Mouse (Mus musculus) brain, embryonic 14.5 days (tissue): ENCODE data around the gene Ncf2. TPM values are rescaled to one million over a fixed set of nuclear protein-coding genes. Genes with fewer than 3 reads are reported as not detected.
"Not testable (repeated sequence)": the region's sequence is repeated elsewhere in the genome, so short reads cannot be mapped to it uniquely, and the experiment has no call there.

Experiments
- DNase-seq: peaks from one replicate; pipeline ENCODE4 v3.0.0-alpha.2; 2011; ENCODE audit warnings: low read depth
- CTCF ChIP-seq: fragments of 200-500 bp; IDR thresholded peaks from 2 replicates; pipeline ENCODE4 v1.5.1; 2012; ENCODE audit warnings: inconsistent platforms, mild to moderate bottlenecking, moderate library complexity, borderline replicate concordance; ENCODE audit not compliant: insufficient read depth, insufficient read length; ENCODE audit errors: extremely low read depth
- POLR2A ChIP-seq: fragments of 200-500 bp; IDR thresholded peaks from 2 replicates; pipeline ENCODE4 v1.6.1; 2012; ENCODE audit warnings: mild to moderate bottlenecking, inconsistent platforms, borderline replicate concordance; ENCODE audit not compliant: poor library complexity, insufficient read depth, insufficient read length, severe bottlenecking; ENCODE audit errors: extremely low read depth
- polyA plus RNA-seq: library from polyadenylated mRNA; depleted of rRNA; stranded (reverse); fragments of >200 nt; gene quantifications from 2 replicates; pipeline ENCODE4 v1.2.3, GENCODE M21; 2012; rRNA removed

The Ncf2 gene
- 2.3 and 2.6 TPM in 2 replicates for polyA plus RNA-seq

GRCm38 (mm10) chr1:152799897-152800296 is at the start of gene Ncf2:
TSS of gene Ncf2 (plus strand) at chr1:152800194.
- DNase-seq = peak; percentile 66
- TF ChIP-seq POLR2A = no peak
- TF ChIP-seq CTCF = no peak

- DNase-seq = peak; percentile 74
- TF ChIP-seq CTCF = no peak
Observed at GRCm38 (mm10) chr1:152750312-152750965, 49.6 kb upstream of the Ncf2 start, which contains the start of gene Apobec4. TSS of gene Apobec4 (plus strand) at chr1:152750551.

- no peak for TF ChIP-seq CTCF
- TF ChIP-seq POLR2A = no peak
- DNase-seq = no peak
Observed at GRCm38 (mm10) chr1:152761791-152762190, 38.2 kb upstream of the Ncf2 start.

GRCm38 (mm10) chr1:152766032-152766772 is 33.8 kb upstream of the Ncf2 start, which contains the start of the genes Rgl1 and Arpc5:
TSS of gene Rgl1 (minus strand) at chr1:152766351.
TSS of gene Arpc5 (plus strand) at chr1:152766542.
- TF ChIP-seq POLR2A (peak; percentile 87), CTCF (no peak)
- DNase-seq = peak; percentile 99

GRCm38 (mm10) chr1:152766804-152767748 is 32.9 kb upstream of the Ncf2 start:
- peak; percentile 58 for DNase-seq
- TF ChIP-seq POLR2A (no peak), CTCF (no peak)

- TF ChIP-seq CTCF (peak; percentile 66; the same call in 1 of the 2 replicates), POLR2A (no peak)
- peak; percentile 94 for DNase-seq
Observed at GRCm38 (mm10) chr1:152767749-152768488, 32.1 kb upstream of the Ncf2 start.

- no peak for TF ChIP-seq POLR2A
- no peak for TF ChIP-seq CTCF
- DNase-seq = no peak
Observed at GRCm38 (mm10) chr1:152771016-152771415, 29.0 kb upstream of the Ncf2 start.

GRCm38 (mm10) chr1:152774601-152775000 is 25.4 kb upstream of the Ncf2 start:
- not testable (repeated sequence) for DNase-seq

- TF ChIP-seq POLR2A (no peak), CTCF (peak; percentile 68)
- peak; percentile 59 for DNase-seq
Observed at GRCm38 (mm10) chr1:152779071-152779737, 20.8 kb upstream of the Ncf2 start.

GRCm38 (mm10) chr1:152784620-152785019 is 15.4 kb upstream of the Ncf2 start:
- DNase-seq = no peak
- TF ChIP-seq POLR2A (no peak), CTCF (no peak)

- DNase-seq = not testable (repeated sequence)
Observed at GRCm38 (mm10) chr1:152785446-152785845, 14.5 kb upstream of the Ncf2 start.
